Mouse (Mus musculus): Measurements from ENCODE around the gene Fastkd3.

The Fastkd3 gene

DNA sequence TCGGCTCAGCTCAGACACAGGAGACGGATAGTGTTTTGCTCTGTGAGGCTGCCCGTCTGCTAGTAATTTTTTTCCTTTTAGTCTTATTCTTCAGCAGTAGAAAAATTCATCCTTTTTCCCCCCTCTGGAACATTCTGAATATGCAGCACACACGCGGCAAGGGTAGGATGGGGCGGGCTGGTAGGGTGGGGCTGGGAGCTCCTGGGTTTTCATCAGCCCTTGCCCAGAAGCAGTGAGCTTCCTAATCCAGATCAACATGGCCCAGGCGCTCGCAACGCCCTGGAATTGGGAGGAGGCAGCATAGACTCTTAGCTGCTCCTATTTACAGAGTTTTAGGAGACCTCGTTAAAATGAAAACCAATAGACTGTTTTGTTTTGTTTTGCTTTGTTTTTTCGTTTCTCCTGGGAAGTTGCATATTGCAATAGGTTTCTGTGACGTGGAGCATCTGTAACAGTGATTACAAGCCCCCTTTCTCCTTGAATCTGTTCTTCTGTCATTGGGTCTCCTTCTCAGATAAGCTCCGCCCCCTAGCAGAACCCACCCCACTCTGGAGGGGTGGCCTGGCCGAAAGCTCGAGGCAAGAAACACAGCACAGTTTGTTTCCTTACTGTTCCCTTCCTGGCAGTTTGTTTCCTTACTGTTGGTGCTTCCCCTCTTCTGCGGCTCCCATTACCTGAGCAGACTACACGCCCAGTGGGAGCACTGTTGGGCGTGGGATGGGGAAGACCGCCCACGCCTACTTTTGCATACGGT is 25.8 kb downstream of the Fastkd3 start:
- no peak for DNase-seq (ENCODE audit: low spot score)

DNA sequence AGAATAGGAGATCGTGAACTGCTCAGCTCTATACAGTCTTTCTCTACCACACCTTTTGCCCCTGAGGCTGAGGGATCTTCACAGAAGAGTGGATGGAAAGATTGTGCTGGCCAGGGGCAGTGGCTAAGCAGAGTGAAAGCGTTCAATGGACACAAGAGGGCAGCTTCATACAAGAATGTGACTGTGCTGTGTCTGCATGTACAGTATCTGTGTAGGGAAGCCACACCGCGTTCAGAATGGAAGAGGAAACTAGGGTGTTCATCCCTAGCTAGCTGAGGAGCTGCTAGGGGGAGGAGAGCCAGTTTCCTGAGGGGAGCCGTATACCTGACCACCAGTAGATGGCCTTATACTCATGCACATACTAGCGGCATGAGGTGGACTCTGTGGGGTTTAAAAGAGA is 40.8 kb downstream of the Fastkd3 start:
- DNase-seq (ENCODE audit: low spot score) = no peak

DNA sequence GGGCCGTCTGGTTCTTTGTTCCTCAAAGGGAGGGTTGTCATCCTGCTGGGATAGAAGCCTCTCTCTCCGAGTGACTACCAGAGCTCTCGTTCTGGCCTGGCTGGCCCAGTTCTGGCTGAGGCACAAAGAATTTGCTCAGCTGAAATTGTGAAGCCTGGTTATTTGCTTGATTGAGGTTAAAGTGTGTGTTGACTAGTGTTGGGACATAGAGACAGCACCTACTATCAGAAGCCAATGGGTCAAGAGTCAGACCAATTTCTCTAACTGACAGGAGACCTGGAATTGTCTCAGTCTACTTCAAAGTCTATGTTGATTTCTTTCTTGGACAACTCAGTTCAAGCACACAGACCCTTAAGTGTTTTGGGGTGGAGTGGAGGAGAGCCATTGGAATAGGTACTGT is 45.0 kb downstream of the Fastkd3 start:
- DNase-seq (ENCODE audit: low spot score) = no peak

All from adipocyte (in vitro differentiated cells).